Mouse (Mus musculus): ENCODE measurements around the gene Kbtbd13.
"Not testable (repeated sequence)": the region's sequence is repeated elsewhere in the genome, so short reads cannot be mapped to it uniquely, and the experiment has no call there.

Kbtbd13 gene

DNA sequence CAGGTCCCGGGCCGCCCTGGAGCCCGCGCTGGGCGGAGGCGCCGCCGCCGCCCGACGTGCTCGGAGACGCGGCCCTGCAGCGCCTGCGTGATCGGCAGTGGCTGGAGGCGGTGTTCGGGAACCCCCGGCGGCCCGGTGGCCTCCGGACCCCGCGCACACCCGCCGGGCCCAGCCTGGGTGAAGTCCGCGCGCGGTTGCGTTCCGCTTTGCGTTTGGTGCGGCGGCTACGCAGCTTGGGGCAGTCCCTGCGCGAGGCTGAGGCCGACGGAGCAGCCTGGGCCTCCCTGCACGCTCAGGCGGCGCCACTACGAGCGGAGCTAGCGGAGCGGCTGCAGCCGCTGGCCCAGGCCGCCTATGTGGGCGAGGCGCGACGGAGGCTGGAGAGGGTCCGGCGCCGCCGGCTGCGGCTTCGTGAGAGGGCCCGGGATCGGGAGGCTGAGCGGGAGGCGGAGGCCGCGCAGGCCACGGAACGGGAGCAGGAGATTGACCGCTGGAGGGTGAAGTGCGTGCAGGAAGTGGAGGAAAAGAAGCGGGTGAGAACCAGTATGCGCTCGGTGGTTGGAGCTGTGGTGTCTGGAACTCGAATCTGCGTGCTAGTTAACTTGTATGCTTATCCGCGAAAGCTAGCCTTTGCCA, 44.9 kb downstream of the Kbtbd13 start:
- DNase-seq, result peak; percentile 37

DNA sequence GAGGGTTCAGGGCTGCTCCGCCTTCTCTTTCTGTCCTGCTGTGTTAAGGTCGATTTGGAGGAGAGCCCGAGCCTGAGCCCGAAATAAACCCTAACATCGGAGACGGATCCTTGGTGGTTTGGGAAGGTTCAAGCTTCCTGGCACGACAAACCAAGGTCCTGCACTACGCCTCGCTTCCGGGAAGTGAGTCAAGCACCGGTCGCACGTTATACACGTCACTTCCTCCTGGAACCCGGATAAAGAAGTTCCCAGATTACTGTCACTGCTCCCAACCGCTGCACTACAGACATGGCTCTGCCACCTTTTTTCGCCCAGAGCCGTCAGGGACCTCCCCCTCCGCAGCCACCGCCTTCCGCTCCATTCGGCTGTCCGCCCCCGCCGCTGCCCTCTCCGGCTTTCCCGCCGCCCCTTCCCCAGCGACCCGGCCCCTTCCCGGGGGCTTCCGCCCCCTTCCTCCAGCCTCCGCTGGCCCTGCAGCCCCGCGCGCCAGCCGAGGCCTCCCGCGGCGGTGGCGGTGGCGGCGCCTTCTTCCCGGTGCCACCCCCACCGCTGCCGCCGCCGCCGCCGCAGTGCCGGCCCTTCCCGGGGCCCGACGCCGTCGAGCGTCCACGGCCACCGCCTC, 45.5 kb downstream of the Kbtbd13 start, which contains the start of gene Pdcd7:
Gene Pdcd7 (plus strand): TSS at position 251 of the 622 bp plus-strand sequence.
- peak; percentile 94 for DNase-seq

DNA sequence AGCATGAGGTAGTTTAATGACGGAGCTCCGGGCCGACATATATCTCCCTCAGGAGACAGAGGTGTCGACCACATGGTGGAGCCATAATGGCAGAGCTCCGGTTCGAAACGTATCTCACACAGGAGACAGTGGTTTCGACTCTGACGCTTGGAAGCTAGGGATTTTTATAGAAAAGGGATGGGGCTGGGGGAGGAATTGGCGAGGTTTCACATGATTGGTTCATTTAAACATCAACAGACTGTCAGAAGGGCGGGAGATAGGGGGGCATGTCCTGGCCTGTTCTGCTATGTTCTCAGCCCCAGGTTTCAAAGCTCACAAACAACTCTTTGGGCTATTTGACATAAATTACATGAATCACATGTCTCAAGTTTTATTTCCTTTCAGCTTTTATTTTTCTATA, 46.0 kb downstream of the Kbtbd13 start:
- not testable (repeated sequence) for DNase-seq

DNA sequence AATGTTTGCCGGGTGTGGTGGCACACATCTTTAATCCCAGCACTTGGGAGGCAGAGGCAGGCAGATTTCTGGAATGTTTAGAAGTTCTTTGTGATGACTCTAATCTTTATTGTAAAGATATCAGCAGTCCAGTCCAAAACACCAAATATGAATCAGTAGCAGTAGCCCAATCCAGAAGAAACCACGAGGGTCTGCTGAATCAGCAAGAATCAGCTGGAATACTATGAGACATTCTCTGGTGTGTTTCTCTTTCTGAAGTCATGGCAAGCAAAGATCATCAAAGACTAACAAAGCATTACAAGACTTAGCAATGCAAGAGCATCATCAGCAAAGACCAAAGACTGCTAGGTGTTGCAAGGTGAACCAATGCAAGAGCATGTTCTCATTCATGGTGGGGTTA, 51.0 kb downstream of the Kbtbd13 start:
- DNase-seq, result no peak

DNA sequence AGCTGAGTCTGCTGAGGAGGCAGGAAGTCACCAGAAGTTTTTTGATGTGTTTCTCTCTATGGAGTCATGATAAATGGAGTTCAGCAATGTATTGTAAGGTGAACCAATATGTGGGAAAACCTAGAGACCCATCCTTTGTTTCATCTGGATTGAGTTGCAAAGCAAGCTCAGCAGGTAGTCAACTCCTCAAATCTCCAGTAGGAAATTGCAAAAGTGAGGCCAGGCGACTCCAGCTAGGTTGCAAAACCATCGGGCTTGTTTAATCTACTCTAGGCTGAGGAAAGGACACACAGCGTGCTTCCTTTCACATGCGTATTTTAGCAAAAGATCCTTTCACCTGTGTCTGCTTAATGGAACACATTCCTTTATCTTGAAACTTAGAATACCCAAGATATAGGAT, 52.3 kb downstream of the Kbtbd13 start:
- no peak for DNase-seq

All from right cerebral cortex, postnatal 14 days (tissue).